Mouse (Mus musculus) heart, adult 2 months (tissue): ENCODE data around the gene Pnrc2. TPM values are rescaled to one million over a fixed set of nuclear protein-coding genes. Genes with fewer than 3 reads are reported as not detected.
A peak's percentile ranks its signal among the peaks of the same experiment; 100 is the strongest.

Source experiments
- DNase-seq, 2 experiments: peaks; one replicate each; pipeline ENCODE4 v3.0.0; 2021
- H3K27ac ChIP-seq: fragments of 200-600 bp; 2 replicates; pipeline ENCODE4 v1.8.1; 2022
- H3K27me3 ChIP-seq: fragments of 200-500 bp; 2 replicates; pipeline ENCODE4 v1.6.1; 2012; ENCODE audit warnings: mild to moderate bottlenecking, low read length, inconsistent platforms, mixed read lengths; ENCODE audit not compliant: control insufficient read depth, insufficient read depth
- H3K36me3 ChIP-seq: fragments of 200-500 bp; 2 replicates; pipeline ENCODE4 v1.6.1; 2012; ENCODE audit warnings: low read length, inconsistent platforms; ENCODE audit not compliant: control insufficient read depth, insufficient read depth
- H3K4me1 ChIP-seq: fragments of 200-500 bp; 2 replicates; pipeline ENCODE4 v1.6.1; 2011; ENCODE audit warnings: low read length; ENCODE audit not compliant: control insufficient read depth, insufficient read depth
- H3K4me3 ChIP-seq: fragments of 200-600 bp; 2 replicates; pipeline ENCODE4 v1.8.1; 2022
- H3K79me2 ChIP-seq: fragments of 200-500 bp; replicated peaks from 2 replicates; pipeline ENCODE4 v1.6.1; 2012; ENCODE audit warnings: mild to moderate bottlenecking, inconsistent platforms, low read length, moderate library complexity, mixed read lengths; ENCODE audit not compliant: control insufficient read depth, insufficient read depth
- H3K9ac ChIP-seq: fragments of 200-500 bp; 2 replicates; pipeline ENCODE4 v1.6.1; 2012; ENCODE audit warnings: low read depth, mild to moderate bottlenecking, control low read depth, inconsistent platforms, low read length, mixed read lengths
- CTCF ChIP-seq: fragments of 200-600 bp; IDR thresholded peaks from 2 replicates; pipeline ENCODE4 v1.8.1; 2022; ENCODE audit warnings: antibody characterized with exemption, mild to moderate bottlenecking, moderate library complexity
- EP300 ChIP-seq: fragments of 200-500 bp; IDR thresholded peaks from 2 replicates; pipeline ENCODE4 v1.6.1; 2011; ENCODE audit warnings: low read depth, low read length, control low read depth; ENCODE audit not compliant: insufficient read depth
- POLR2A ChIP-seq: fragments of 200-500 bp; IDR thresholded peaks from 2 replicates; pipeline ENCODE4 v1.6.1; 2011; ENCODE audit warnings: mild to moderate bottlenecking, low read depth, low read length, control low read depth; ENCODE audit not compliant: insufficient read depth
- WGBS: fragments of 180-500 bp; shearing (Covaris S2); methylation state at CpG from one replicate; pipeline ENCODE4 v1.1.7; 2018; 5-methylcytosine and 5-hydroxymethylcytosine counted together
- intact Hi-C: fragments of 180-260 bp; cut with DNase I; formaldehyde crosslinking; loops from one replicate; pipeline ENCODE4 v1.15.1; 2025
- polyA plus RNA-seq: library from polyadenylated mRNA; depleted of rRNA; stranded (reverse); fragments of >200 nt; gene quantifications from 2 replicates; pipeline ENCODE4 v1.2.3, GENCODE M21; 2012
- total RNA-seq, 2 experiments: library from RNA; stranded (reverse); gene quantifications; 2 replicates each; pipeline ENCODE4 v1.2.3; 2021

Gene Pnrc2
- total and polyA plus RNA-seq, 3 experiments = 14.9 to 81.2 (median 58.8) TPM

DNA sequence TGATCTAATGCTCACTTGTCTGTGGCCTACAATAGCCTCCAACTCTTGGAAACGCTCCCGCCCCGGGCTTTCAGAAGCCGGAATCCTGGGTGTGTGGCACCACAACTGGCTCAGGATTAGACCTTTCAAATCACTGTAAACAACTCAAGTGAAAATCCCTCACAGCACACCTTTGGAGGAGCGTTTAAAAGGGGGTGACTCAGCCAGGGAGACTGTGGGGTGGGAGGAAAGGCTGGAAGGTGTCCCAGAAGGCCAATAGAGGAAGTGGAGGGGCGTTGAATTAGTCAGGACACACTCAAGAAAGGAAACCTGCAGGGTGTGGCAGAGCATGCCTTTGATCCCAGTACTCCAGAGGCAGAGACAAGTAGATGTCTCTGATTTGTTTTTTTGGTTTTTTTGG lies 29.2 kb downstream of the Pnrc2 start:
- Histone ChIP-seq H3K27me3 (no peaks in the 10 kb centered on the region), H3K4me1 (peaks cover 2% of the 10 kb centered on the region; the same call in 1 of the 2 replicates), H3K9ac (no peak overlapping the region), H3K4me3 (no peak overlapping the region), H3K27ac (no peak overlapping the region), H3K36me3 (no peaks in the 10 kb centered on the region), H3K79me2 (no peaks in the 10 kb centered on the region)
- 62% methylated on average over 6 of the region's 6 CpGs for WGBS
- intact Hi-C loops = no loop called here
- DNase-seq = peak in 1 of 2 experiments; percentile 21
- TF ChIP-seq POLR2A = no peak
- no peak for TF ChIP-seq CTCF
- no peak for TF ChIP-seq EP300

DNA sequence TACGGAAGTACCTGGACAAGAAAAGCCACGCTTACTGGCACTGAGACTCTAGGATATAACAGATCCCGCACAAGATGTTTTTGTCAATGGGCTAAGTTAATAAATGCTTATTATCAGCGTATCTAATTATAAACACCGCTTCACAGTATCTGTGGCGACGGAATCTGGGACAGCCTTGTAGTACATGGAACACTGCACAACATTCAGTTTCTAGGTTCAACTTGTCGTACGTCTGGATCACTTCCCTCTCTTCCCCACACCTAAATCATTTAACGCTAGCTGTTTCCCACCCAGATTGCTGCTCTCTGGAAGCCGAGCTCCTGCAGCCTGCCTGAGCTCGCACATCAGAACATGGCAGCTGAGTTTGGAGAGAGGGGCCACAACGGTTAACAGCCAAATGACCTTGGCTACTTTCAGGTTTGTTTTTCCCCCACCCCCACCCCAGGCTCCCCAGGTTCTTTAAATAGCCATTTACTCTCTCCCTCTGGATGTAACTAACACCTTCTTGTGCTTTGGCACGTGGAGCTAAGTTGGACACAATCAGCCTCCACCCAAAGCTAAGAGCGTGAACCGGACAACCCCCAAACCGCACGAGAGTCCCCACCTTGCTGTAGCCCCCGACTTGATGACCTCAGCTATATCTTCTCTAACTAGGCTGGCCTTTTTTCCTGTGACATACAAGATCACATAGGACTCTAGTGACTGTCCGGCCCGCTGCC lies 34.2 kb downstream of the Pnrc2 start:
- Histone ChIP-seq H3K4me3 (no peak overlapping the region), H3K9ac (peak overlapping the region; percentile 55), H3K27ac (peak overlapping the region; percentile 92), H3K36me3 (no peaks in the 10 kb centered on the region), H3K79me2 (no peaks in the 10 kb centered on the region), H3K4me1 (peaks cover 3% of the 10 kb centered on the region; the same call in 1 of the 2 replicates), H3K27me3 (no peaks in the 10 kb centered on the region)
- TF ChIP-seq EP300 (0 out of 2 replicates have a peak, but pooled peaks have one; percentile 27), CTCF (no peak), POLR2A (no peak)
- DNase-seq = peak; percentile 37 to 52
- intact Hi-C loops = loop anchor here (5.0 kb wide), 2 partner anchors 33 to 37 kb away; partner anchors contain the start of gene Pnrc2
- WGBS = 57% methylated on average over 21 of the region's 21 CpGs

DNA sequence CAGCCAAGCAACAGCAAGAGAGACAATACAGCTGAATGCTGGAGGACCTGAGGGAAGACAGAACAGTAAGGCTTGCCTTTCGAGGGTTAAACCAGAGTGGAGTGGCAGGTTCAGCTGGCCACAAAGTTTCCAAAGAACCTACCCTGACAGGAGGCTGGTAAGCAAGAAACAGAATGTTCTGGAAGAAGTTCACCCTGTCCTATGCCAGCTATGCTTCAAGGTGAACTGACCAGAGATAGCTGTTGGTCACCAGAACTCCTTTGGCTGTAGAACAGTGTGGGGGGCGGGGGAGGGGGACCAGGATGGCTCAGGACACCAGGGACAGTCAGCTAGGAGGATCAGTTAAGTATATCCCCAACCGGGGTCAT lies 34.7 kb downstream of the Pnrc2 start:
- intact Hi-C loops = loop anchor here (5.0 kb wide), 2 partner anchors 33 to 37 kb away; partner anchors contain the start of gene Pnrc2
- WGBS = 63% methylated on average over 3 of the region's 3 CpGs
- peak overlapping the region; percentile 55 for H3K9ac ChIP-seq
- peaks cover 3% of the 10 kb centered on the region; the same call in 1 of the 2 replicates for H3K4me1 ChIP-seq
- H3K36me3 ChIP-seq = no peaks in the 10 kb centered on the region
- no peaks in the 10 kb centered on the region for H3K27me3 ChIP-seq
- no peak for TF ChIP-seq CTCF
- TF ChIP-seq POLR2A = 0 out of 2 replicates have a peak, but pooled peaks have one; percentile 14
- TF ChIP-seq EP300 = peak; percentile 63; the same call in 1 of the 2 replicates
- H3K27ac ChIP-seq = peak overlapping the region; percentile 92
- peak in 1 of 2 experiments; percentile 51 for DNase-seq
- H3K4me3 ChIP-seq = no peak overlapping the region
- no peaks in the 10 kb centered on the region for H3K79me2 ChIP-seq

DNA sequence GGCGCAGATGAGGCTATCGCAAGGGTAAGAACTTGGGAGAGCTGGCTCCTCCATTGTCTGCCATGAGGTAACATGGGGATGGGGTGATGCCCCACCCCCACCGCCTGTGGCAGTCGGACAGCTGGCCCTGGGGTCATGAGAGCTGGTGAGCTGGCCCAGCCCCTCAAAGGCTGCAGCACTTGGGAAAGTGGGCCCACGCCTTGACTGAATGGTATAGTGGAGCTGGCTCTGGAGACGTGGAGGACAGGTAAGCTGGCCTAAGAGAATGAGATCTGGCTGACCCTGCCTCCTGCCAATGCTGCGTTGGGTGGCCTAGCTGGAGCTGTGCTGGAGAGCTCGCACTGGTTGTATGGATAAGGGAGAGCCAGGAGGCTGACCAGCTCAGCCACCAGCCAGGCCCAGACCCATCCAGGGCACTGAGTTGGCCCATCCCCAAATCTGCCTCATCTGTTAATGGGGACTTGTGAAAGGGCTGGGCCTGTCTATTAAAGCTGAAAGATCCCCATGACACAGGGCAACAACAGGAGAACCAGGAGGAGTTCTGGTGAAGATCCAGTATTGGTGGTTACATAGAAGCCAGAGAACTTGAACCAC lies 39.4 kb downstream of the Pnrc2 start:
- Histone ChIP-seq H3K27me3 (no peaks in the 10 kb centered on the region), H3K4me1 (peaks cover 6% of the 10 kb centered on the region), H3K36me3 (no peaks in the 10 kb centered on the region; the same call in 1 of the 2 replicates), H3K4me3 (no peak overlapping the region), H3K79me2 (no peaks in the 10 kb centered on the region), H3K9ac (no peak overlapping the region), H3K27ac (no peak overlapping the region)
- TF ChIP-seq CTCF (no peak), EP300 (no peak), POLR2A (no peak)
- 84% methylated on average over 8 of the region's 8 CpGs for WGBS
- DNase-seq = no peak
- intact Hi-C loops = no loop called here

- no peak overlapping the region for H3K27ac ChIP-seq
- TF ChIP-seq POLR2A (no peak), EP300 (no peak), CTCF (no peak)
- no peak overlapping the region for H3K4me3 ChIP-seq
- no peaks in the 10 kb centered on the region for H3K27me3 ChIP-seq
- DNase-seq = no peak
- no peaks in the 10 kb centered on the region for H3K79me2 ChIP-seq
- H3K4me1 ChIP-seq = peaks cover 10% of the 10 kb centered on the region
- H3K36me3 ChIP-seq = peaks cover 3% of the 10 kb centered on the region; the same call in 1 of the 2 replicates
- 86% methylated on average over 12 of the region's 12 CpGs for WGBS
- intact Hi-C loops = no loop called here
- H3K9ac ChIP-seq = no peak overlapping the region
Measured at GRCm38 (mm10) chr4:135833301-135834123, 40.1 kb downstream of the Pnrc2 start.
